Mouse (Mus musculus): ENCODE measurements around the gene AC170998.1. TPM values are rescaled to one million over a fixed set of nuclear protein-coding genes. Genes with fewer than 3 reads are reported as not detected.
"Not testable (repeated sequence)": the region's sequence is repeated elsewhere in the genome, so short reads cannot be mapped to it uniquely, and the experiment has no call there.

AC170998.1 gene
- total RNA-seq, 2 experiments from 2014 or later = 1.6 to 1.7 TPM

DNA sequence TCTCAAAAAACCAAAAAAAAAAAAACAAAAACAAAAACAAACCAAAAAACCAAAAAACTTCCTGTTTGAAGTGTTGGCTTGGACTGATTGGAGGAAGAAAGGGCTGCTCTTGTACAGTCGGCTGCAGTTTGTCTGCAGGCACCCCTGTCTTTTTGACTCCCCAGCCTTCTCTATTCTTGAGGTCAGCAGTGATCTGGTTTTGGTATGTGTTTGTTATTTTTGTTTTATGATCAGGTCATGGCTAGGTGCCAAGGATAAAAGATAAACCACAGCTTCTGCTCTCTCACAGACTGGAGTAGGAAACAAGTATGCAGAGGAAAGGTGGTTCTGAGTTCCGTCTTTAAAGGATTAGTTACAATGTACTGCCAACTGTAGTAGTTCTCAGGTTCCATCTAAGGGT is 23.2 kb upstream of the AC170998.1 start:
- no peak for DNase-seq (ENCODE audit: extremely low spot score in 1 of 2, low spot score in 1 of 2)

DNA sequence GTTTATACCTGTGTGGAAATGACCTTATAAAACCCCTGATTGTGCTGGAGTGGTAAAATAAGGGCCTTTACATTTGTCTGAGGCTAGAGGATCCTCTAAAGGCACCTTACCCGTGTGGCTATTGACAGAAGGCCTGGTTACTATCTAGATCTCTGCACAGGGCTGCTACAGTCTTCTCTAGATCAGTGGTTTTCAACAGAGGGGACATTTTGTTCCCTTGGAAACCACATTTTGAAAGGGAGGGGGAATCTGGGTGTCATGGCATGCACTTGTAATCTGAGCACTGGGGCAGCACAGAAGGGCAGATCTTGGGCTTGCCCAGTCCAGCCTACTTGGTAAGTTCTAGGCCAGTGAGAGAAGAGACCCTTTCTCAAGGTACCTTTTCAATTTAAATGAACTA is 19.2 kb upstream of the AC170998.1 start:
- DNase-seq (ENCODE audit: extremely low spot score in 1 of 2, low spot score in 1 of 2) = no peak

DNA sequence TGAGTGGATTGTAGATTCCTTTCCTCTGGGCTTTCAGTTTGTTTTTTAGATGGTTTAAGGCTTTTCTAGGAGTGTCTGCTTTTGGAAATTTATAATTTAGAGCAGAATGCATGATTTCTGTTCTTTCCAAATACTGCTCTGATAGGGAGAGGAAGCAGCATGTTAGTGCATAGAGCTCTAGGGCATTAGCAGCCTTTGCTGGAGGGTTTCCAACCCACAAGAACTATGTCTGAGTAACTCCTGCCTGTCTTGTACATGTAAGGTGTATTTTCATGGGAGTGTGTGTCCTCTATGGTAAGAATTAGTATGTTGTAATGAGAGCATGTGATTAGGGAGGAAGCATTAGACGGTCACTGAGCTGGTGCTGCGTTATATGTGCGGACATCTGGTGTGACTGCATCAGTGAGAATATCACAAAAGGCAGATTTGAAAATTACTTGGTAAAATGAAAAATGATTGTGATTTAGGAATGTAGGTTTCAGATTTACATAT is 18.7 kb upstream of the AC170998.1 start:
- DNase-seq (ENCODE audit: extremely low spot score in 1 of 2, low spot score in 1 of 2) = no peak

DNA sequence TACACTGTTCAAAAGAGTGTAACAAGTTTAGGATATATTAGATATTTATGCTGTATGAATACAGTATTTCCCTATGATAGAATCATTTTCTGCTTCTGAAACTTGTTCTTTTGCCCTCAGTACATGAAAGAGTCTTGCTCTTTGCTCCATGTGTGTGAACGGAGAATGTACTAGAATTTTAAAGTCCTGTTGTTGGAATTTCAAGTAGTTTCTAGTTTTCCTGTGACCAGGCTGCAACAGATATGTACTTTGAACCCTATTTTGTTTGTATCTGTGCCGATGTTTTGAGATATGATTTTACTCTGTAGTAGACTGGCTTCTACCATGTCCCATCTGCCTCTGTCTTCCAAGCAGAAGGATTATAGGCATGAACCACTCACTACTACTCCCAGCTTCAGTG is 18.1 kb upstream of the AC170998.1 start:
- no peak for DNase-seq (ENCODE audit: extremely low spot score in 1 of 2, low spot score in 1 of 2)

- DNase-seq (ENCODE audit: extremely low spot score in 1 of 2, low spot score in 1 of 2) = no peak
Observed at GRCm38 (mm10) chr17:28708989-28709388, 16.9 kb upstream of the AC170998.1 start.

DNA sequence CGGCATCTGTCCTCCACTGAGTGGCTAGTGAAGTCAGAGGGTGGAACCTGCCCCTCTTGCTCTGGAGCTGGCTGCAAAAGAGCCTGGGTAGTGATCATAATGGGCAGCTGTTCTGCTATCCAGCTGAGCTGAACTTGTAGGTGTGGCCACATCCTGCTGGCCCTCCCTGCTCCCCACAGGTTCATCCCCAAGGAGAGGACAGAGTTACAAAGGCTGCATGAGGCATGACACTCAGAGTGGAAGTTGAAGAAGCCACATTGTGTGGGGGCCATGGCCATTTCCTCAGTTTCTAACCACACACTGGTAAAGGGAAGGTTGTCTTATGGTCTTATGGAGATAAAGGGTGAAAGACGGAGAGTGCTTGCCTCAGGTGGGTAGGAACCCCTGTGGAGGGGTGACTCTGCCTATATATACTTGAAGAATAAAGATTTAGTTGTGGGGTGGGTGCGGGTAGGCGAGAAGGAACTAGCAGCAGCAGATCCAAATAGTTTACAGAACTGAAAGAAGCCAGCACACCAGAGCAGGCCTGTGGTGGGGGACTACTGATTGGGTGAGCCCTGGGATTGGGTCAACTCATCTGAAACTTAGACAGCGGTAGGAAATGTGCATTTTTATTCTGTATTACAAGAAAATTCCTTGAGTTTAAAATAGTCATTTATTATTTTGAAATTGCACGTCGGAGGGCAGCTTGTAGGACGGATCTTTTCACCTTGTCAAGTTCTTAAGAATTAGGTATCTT is 16.2 kb upstream of the AC170998.1 start:
- no peak for DNase-seq (ENCODE audit: extremely low spot score in 1 of 2, low spot score in 1 of 2)

DNA sequence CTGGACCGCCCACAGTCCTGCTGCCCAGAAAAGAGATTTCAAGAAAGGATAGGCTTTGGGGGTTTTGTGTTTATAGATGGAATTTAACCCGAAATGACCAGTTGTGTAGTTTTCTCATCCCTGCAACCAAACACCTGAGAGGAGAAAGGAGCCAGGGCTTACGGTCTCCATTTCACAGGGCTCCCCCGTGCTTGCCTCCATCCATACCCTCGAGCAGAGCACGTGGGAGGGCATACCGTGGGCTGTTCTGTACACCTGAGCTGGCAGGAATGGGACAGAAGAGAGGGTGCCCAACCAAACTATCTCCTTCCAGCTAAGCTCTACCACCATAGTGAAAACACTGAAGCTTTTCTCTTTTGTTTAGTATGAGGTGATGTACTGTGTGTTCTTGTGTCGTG is 15.6 kb upstream of the AC170998.1 start:
- DNase-seq (ENCODE audit: extremely low spot score in 1 of 2, low spot score in 1 of 2) = no peak

GRCm38 (mm10) chr17:28711237-28711636 is 14.6 kb upstream of the AC170998.1 start:
- no peak for DNase-seq (ENCODE audit: extremely low spot score in 1 of 2, low spot score in 1 of 2)

DNA sequence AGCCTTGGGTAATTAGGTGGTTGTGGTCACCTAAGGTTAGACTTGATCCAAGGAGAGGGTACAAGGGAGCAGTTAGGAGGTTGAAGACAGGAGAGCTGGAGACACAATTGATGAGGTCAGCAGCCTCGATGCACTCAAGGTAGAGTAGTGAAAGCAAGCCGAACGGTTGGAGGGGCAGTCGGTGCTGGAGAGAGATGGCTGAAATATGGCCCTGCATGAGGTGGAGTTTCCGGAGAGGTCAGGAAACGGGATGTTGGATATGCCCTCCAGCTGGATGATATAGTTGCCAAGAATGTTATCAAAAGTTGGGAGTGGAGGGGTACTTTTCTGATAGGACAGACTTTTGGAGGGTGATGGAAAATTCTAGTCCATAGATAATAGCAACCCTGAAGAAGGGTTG is 13.6 kb upstream of the AC170998.1 start:
- no peak for DNase-seq (ENCODE audit: extremely low spot score in 1 of 2, low spot score in 1 of 2)

DNA sequence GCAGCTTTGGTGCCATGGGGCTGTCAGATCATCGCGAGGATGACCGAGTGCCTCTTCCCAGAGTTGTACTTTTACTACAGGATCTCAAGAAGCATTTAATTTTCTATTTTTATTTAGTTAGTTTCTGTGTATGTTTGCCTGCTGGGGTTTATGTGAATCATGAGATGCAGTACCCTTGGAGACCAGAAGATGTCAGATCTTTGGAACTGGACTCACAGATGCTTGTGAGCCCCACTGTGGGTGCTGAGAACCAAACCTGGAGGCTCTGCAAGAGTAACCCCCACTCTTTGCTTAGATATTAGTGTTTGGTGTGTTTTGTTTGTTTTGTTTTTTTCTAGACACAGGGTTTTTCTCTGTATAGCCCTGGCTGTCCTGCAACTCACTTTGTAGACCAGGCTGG is 11.9 kb upstream of the AC170998.1 start:
- DNase-seq (ENCODE audit: extremely low spot score in 1 of 2, low spot score in 1 of 2) = no peak

GRCm38 (mm10) chr17:28715832-28716548 is 9.9 kb upstream of the AC170998.1 start:
- DNase-seq (ENCODE audit: extremely low spot score in 1 of 2, low spot score in 1 of 2) = no peak

- no peak for DNase-seq (ENCODE audit: extremely low spot score in 1 of 2, low spot score in 1 of 2)
Observed at GRCm38 (mm10) chr17:28717535-28717934, 8.3 kb upstream of the AC170998.1 start.

- DNase-seq (ENCODE audit: extremely low spot score in 1 of 2, low spot score in 1 of 2) = not testable (repeated sequence)
Observed at GRCm38 (mm10) chr17:28727511-28727910, 1.6 kb downstream of the AC170998.1 start.

DNA sequence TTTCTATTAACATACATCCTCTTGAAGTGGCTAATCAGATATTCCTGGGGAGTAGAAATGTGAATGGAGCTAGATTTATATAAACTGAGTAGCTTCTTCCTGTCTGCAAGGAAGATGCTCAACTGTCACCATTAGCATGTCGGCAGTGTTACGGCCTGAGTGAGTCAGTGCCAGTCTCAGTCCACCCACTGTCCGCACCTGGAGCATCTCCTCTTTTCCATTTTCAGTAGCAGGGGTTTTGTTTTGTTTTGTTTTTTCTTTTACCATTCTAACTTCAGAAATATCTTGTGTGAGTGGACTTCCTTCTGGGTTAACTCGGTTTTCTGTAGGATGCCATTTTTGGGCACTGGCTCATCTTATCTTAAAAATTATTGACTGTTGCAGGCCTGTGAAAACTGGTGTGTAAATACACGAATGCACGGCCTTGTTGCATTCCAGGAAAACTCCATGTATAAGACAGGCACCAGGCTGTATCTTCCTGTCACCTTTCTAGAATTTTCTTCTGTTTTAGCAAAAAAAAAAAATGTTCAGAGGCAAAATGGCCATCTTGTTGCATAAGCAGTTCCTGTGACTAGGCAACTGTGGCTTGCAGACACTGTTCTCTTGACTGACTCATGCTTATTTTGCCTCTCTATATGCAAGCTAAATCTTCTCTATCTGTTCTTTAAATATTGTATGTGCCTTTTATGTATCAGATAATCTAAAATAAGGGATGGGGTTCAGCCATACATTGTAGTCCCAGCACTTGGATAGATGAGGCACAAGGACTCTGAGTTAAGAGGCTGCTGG is 9.6 kb downstream of the AC170998.1 start:
- no peak for DNase-seq (ENCODE audit: extremely low spot score in 1 of 2, low spot score in 1 of 2)

DNA sequence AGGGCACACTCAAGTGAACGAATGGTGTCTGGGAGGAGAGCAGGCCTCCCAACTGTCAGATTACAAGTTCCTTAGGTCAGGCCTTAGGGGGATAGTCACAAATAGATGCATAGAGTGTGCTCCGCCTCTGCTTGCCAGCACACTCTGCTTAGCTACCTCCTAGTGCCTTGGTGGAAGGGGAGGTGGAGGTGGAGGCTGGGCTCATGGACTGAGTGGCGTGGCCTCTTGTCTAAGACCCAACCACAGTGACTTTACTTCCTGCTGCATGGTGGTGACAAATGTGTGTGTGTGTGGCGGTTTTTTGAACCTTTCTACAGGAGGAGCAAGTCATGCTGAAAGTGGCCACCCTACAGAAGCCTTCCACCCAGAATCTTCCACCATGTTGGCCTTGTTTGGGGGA is 10.6 kb downstream of the AC170998.1 start:
- DNase-seq (ENCODE audit: extremely low spot score in 1 of 2, low spot score in 1 of 2) = no peak

- DNase-seq (ENCODE audit: extremely low spot score in 1 of 2, low spot score in 1 of 2) = no peak
Observed at GRCm38 (mm10) chr17:28737973-28738372, 12.1 kb downstream of the AC170998.1 start.

DNA sequence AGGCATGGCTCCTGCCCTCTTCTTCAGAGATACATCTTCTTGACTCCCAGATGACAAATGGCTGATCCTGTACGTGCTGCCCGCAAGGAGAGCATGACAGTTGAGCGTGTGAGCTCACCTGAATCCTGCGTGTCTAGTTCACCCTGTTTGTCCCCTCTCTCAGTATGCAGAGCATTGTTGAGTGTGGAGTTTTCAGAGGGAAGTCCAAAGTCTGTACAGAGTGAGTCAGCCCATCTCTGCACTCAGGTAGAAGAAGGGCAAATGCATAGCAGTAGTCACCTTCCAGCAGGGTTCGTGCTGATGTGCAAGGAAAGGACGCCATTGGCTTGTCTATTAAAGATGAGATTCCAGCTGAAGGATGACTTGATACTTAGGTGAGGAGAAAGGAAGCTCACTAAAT is 13.4 kb downstream of the AC170998.1 start:
- DNase-seq (ENCODE audit: extremely low spot score in 1 of 2, low spot score in 1 of 2) = no peak

GRCm38 (mm10) chr17:28743145-28743866 is 17.4 kb downstream of the AC170998.1 start:
- no peak for DNase-seq (ENCODE audit: extremely low spot score in 1 of 2, low spot score in 1 of 2)

DNA sequence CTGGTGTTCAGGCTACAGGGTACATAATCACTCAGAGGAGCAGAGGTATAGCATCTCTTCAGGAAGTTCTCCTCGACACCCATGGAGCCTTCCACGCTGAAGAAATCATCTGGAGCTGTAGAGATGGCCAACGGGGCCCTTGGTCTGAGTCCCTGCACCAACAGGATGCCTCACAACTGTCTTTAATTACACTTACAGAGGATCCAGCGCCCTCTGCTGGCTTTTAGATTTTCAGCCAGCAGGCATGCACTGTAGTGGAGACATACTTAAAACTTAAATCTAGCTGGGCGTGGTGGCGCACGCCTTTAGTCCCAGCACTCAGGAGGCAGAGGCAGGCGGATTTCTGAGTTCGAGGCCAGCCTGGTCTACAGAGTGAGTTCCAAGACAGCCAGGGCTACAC is 18.0 kb downstream of the AC170998.1 start:
- DNase-seq (ENCODE audit: extremely low spot score in 1 of 2, low spot score in 1 of 2) = no peak

- no peak for DNase-seq (ENCODE audit: extremely low spot score in 1 of 2, low spot score in 1 of 2)
Observed at GRCm38 (mm10) chr17:28745773-28746172, 19.9 kb downstream of the AC170998.1 start.

Data from layer of hippocampus, postnatal 25 days (tissue).